Mouse (Mus musculus): ENCODE results near the gene Dhrs3.

Dhrs3 gene

GRCm38 (mm10) chr4:144940796-144941462 is 48.3 kb downstream of the Dhrs3 start:
- no peak for DNase-seq

DNA sequence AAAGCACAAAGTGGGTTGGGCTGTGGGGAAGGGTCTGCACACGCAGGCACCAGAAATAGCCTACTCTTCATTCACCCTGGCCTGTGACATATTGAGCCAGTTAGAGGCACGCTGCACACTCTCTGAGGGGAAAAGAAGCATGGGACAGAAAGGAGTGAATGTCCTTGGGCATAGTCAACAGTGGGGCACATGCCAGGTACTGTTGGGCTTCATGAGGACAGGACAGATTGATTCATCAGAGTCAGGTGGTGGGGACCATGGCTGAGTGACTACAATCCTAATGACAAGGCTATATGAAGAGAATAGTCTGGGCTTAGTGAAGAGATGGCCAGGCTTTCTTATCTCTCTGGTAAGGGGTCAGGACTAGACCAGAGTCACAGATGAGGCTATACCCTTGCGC is 49.8 kb downstream of the Dhrs3 start:
- DNase-seq: peak; percentile 65 to 74

DNA sequence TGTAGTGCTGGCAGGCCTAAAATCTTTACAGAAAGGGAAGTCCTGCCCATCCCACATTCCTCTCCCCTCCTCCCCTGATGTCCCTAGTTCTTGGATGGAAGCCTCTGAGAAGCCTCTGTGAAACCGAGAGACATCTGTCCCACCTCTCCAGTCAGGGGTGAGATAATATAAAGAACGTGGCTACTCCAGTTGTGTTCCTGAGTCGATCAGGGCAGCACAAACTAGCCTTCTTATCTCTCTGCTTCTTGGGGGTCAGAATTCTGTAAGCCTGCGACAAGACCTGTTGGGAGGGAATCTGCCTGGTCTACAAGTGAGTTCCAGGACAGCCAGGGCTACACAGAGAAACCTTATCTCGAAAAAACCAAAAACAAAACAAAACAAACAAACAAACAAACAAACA is 50.6 kb downstream of the Dhrs3 start:
- DNase-seq: no peak

DNA sequence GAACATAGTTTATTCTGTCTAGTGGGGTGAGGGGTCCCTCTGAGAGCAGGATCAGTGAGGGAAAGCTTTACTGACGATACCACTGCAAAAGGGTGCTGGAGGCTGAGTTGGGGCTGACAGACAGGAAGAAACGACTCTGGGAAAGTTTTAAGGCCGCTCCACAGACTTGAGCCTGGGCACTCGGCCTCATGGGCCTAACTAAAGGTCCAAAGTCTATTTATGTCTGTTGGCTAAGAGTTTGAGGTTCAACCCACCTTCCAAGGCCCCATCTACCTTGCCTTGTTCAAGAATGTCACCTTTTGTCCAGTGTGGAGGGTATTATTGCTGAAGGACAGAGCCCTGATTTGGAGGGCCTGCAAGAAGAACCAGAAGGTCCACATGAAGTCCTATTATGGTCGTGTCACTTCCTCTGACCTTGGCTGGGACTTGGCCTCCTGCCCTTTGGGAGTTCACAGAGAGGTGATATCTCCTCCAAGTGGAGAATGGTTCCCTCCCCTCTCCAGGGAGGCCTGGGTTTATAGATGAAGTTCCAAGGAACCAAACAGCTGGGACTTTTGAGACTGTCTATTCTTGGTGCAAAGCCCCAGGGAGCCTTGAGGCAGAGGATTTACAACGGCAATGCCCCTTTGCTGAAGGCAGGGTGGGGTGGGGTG is 55.2 kb downstream of the Dhrs3 start:
- peak in 1 of 2 experiments; percentile 31 for DNase-seq

GRCm38 (mm10) chr4:144949441-144950326 is 57.1 kb downstream of the Dhrs3 start:
- peak; percentile 68 to 85 for DNase-seq

DNA sequence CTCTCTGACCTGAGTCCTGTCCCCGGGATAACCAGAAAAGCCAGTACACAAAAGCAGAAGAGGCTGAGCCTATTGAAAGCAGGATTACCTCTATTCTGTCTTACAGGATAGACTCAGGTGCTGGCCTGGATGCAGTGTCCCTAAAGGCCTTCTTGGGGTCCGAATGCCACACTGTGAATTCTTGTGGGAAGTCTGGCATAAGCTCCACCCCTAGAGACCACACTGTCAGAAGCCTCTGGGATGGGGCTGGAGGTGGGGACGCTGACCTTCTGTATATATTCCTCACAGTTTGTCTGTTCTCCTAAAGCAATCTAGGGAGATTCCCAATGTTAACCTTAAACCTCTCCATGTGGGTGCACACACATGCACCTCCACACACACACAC is 57.7 kb downstream of the Dhrs3 start:
- DNase-seq: no peak

GRCm38 (mm10) chr4:144950883-144951282 is 58.3 kb downstream of the Dhrs3 start:
- DNase-seq: peak; percentile 56 to 63

DNA sequence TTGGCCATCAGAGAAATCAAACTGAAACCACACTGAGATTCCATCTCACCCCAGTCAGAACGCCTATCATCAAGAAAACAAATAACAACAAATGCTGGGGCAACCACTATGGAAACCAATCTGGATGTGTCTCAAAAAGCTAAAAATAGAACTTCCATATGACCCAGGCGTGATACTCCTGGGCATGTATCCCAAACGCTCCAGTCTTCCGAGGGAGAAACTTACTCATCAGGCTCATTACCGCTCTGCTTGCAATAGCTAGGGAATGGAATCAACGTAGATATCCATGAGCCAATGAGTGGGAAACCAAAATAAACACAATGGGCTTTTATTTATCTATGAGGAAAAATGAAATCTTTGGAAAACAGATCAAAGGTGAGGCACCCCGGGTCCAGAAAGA is 59.2 kb downstream of the Dhrs3 start:
- peak; percentile 62 to 67 for DNase-seq

DNA sequence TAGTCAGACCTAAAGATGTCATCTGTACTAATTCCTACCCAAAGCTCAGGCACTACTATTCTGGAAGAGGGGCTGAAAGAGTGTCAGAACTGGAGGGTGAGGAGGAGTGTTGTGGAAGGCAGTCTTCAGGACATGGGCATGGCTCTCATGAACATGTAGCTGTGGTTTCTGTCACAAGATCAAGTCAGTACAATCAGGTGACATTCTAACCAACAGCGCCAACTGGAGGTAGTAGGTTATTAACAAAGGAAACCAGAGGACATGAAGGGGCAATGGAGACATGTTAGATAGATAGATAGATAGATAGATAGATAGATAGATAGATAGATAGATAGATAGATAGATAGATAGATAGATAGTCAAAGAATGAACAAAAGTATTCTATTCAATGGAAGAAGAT is 60.8 kb downstream of the Dhrs3 start:
- no peak for DNase-seq

DNA sequence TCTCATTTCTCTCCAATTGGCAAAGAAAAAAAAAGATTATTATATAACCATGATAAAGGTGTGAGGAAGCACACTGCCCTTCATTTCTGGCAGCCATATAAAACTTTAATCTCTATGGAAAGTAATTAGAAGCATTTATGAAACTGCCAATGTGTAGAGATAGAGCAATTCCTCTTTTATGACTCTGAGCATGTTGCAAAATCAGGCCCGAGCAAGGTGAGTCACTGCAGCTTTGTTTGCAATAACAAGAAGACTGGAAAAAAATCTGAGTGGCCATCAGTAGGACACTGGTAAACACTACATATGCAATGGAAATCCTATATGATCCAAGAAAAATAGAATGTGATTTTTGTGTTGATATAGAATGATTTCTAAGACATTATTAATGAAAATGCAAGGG is 63.2 kb downstream of the Dhrs3 start:
- DNase-seq: no peak

GRCm38 (mm10) chr4:144956293-144956692 is 63.7 kb downstream of the Dhrs3 start:
- DNase-seq: no peak

DNA sequence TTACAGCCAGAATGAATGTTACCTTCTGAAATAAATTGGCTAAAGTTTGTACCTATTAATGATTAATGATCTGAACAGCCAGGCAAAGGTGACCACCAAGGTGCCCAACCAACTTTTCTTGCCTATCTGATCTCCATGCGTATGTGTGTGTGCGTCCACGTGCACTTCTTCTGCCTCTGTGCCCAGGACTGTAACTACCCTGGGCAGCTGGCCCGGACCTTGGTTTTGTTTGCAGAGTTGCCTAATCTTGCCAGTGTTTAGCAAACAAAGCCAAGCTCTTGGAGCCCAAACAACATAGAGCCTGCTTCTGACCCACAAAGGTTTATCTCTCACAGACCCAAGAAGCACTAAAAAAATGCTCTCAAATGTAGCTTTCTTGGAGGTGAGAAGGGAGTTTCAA is 64.6 kb downstream of the Dhrs3 start:
- DNase-seq: peak in 1 of 2 experiments; percentile 25

GRCm38 (mm10) chr4:144957721-144958120 is 65.1 kb downstream of the Dhrs3 start:
- no peak for DNase-seq

DNA sequence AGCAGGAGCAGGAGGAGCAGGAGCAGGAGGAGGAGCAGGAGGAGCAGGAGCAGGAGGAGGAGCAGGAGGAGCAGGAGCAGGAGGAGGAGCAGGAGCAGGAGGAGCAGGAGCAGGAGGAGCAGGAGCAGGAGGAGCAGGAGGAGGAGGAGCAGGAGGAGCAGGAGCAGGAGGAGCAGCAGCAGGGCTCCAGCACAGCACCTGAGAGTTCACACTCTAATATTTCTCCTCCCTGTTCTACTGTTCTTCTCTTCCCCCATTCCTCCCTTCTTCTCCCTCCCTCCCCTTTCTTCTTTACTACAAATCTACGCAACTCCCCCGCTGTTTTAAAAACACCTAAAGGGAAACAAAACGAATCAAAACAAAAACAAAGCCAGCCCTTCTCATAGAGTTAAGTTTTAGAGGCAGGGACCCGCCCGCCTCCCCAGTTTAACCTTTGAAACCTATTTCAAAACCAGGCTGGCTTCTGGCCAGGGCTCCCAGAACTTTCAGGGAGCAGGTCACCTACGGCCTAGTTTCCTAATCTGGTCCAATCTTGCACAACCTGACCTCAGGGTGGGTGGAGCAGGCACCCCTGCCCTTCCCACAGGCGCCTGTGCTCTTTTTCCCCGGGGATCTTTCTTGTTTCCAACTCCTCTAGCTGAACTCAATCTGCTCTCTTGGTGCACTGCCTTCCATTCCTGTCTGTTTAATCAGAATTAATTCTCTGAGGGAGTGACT is 67.7 kb downstream of the Dhrs3 start:
- peak in 1 of 2 experiments; percentile 24 for DNase-seq

GRCm38 (mm10) chr4:144961232-144961631 is 68.6 kb downstream of the Dhrs3 start:
- DNase-seq: no peak

DNA sequence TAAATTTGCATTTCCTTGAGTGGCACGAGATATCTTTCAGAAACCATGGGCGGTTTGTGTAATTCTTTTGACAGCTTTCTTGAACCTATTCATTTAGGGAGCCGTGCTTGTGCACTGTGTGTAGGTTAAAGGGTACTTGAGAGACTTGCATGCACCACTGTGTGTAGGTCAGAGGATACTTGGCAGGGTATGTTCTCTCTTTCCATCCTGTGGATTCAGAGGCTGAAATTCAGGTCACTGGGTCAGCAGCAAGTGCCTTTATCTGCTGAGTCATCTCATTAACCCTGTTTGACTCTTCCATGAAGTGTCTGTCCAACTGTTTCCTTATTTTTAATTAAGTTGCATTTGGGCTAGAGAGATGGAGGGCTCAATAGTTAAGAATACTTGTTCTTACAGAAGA is 69.1 kb downstream of the Dhrs3 start:
- no peak for DNase-seq

- DNase-seq: peak; percentile 26 to 38
These were observed 72.6 kb downstream of the Dhrs3 start for GRCm38 (mm10) chr4:144965255-144965654.

DNA sequence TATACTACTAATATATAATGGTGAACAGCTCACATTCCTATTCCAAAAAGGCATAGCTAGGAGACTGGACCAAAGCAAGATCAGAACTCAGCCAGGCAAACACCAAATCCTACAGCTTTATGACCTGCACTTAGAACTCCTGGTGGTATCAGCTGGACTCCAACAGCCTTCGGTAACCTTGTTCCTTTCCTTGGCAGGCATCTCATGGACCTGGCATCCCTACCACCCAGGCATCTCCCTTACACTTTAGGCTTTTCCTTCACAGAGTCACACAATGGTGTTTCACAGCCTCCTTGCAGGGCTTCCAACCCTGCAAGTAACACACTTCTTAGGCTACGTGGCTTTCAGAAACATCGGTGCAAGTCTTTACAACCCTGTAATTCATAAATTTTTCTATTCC is 75.7 kb downstream of the Dhrs3 start:
- no peak for DNase-seq

DNA sequence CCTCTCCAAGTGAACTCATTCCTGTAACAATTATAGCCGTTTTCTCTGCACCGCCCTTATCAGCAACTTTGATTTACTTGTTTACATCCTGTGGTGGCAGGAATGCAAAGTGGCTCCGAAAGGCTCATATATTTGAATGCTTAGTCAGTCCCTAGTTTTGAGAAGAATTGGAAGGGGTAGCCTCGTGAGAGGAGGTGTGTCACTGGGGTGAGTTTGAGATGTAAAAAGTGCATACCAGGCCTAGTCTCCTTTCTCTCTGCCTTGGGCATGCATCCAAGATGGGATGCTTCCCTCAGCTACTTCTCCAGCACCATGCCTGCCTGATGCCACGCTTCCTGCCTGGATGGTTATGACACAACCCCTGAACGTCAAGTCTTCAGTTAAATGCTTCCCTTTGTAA is 76.4 kb downstream of the Dhrs3 start:
- peak in 1 of 2 experiments; percentile 28 for DNase-seq

GRCm38 (mm10) chr4:144971048-144971447 is 78.4 kb downstream of the Dhrs3 start:
- DNase-seq: no peak

GRCm38 (mm10) chr4:144972948-144973720 is 80.5 kb downstream of the Dhrs3 start:
- peak; percentile 93 to 94 for DNase-seq

DNA sequence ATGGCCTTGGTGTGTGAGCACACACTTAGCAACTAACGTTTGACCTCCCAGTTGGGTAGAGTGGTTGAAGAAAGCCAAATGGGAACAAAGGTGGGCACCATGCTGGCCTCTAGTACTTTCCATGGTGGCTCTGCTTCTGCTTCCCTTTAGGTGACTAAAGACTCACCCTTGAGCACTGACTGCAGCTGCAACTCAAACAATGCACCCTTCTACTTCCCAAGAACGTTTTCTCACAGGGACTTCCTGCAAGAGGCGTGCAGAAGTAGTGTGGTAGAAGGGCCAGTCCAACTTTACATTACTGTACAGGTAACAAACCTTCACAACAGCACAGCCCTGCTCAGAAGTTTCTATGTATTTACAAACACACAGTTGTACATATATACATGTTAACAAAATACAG is 81.8 kb downstream of the Dhrs3 start:
- no peak for DNase-seq

Measured in cerebellum, postnatal 10 days (tissue).